Mouse (Mus musculus): ENCODE measurements at regions not wholly inside any gene's neighbourhood (a gene's known extent, or its start where the extent isn't known, plus 50 kb on each side); places are given as distances from the start of the nearest gene placed in this dataset.

GRCm38 (mm10) chr8:96349503-96349902 is 461.2 kb upstream of the Got2 start:
- no peak for DNase-seq (ENCODE audit: low spot score in 2 of 2)

GRCm38 (mm10) chr8:96340702-96341101 is 452.4 kb upstream of the Got2 start:
- no peak for DNase-seq (ENCODE audit: low spot score in 2 of 2)

GRCm38 (mm10) chr8:96318367-96318766 is 430.0 kb upstream of the Got2 start:
- no peak for DNase-seq (ENCODE audit: low spot score in 2 of 2)

GRCm38 (mm10) chr8:96308989-96309718 is 420.8 kb upstream of the Got2 start:
- DNase-seq (ENCODE audit: low spot score in 2 of 2): no peak

GRCm38 (mm10) chr8:96296643-96297042 is 408.3 kb upstream of the Got2 start:
- no peak for DNase-seq (ENCODE audit: low spot score in 2 of 2)

- no peak for DNase-seq (ENCODE audit: low spot score in 2 of 2)
These were observed 402.4 kb upstream of the Got2 start for GRCm38 (mm10) chr8:96290740-96291139.

- DNase-seq (ENCODE audit: low spot score in 2 of 2): no peak
These were observed 401.2 kb upstream of the Got2 start for GRCm38 (mm10) chr8:96289519-96289918.

- no peak for DNase-seq (ENCODE audit: low spot score in 2 of 2)
These were observed 400.2 kb upstream of the Got2 start for GRCm38 (mm10) chr8:96288525-96288924.

GRCm38 (mm10) chr8:96277479-96278138 is 389.3 kb upstream of the Got2 start:
- no peak for DNase-seq (ENCODE audit: low spot score in 2 of 2)

- no peak for DNase-seq (ENCODE audit: low spot score in 2 of 2)
These were observed 388.7 kb upstream of the Got2 start for GRCm38 (mm10) chr8:96277058-96277457.

- DNase-seq (ENCODE audit: low spot score in 2 of 2): peak in 1 of 2 experiments; percentile 13
These were observed 367.9 kb upstream of the Got2 start for GRCm38 (mm10) chr8:96256294-96256693.

GRCm38 (mm10) chr8:96255811-96256210 is 367.5 kb upstream of the Got2 start:
- no peak for DNase-seq (ENCODE audit: low spot score in 2 of 2)

- no peak for DNase-seq (ENCODE audit: low spot score in 2 of 2)
These were observed 357.7 kb upstream of the Got2 start for GRCm38 (mm10) chr8:96246017-96246416.

- DNase-seq (ENCODE audit: low spot score in 2 of 2): no peak
These were observed 356.3 kb upstream of the Got2 start for GRCm38 (mm10) chr8:96244549-96245152.

- no peak for DNase-seq (ENCODE audit: low spot score in 2 of 2)
These were observed 350.1 kb upstream of the Got2 start for GRCm38 (mm10) chr8:96238406-96238805.

- no peak for DNase-seq (ENCODE audit: low spot score in 2 of 2)
These were observed 349.6 kb upstream of the Got2 start for GRCm38 (mm10) chr8:96237940-96238339.

GRCm38 (mm10) chr8:96230412-96230811 is 342.1 kb upstream of the Got2 start:
- peak; percentile 6 to 10 for DNase-seq (ENCODE audit: low spot score in 2 of 2)
